Mouse (Mus musculus) monocyte, adult 5-6 weeks (primary cell): Measurements from ENCODE around the gene Lcp2. TPM values are rescaled to one million over a fixed set of nuclear protein-coding genes. Genes with fewer than 3 reads are reported as not detected.
"Not testable (repeated sequence)": the region's sequence is repeated elsewhere in the genome, so short reads cannot be mapped to it uniquely, and the experiment has no call there.

Experiments used
- ATAC-seq: fragments of 153-309, 156-312 bp; replicated peaks from 2 replicates; pipeline ENCODE4 v1.8.0; 2017; ENCODE audit warnings: mild to moderate bottlenecking; ENCODE audit not compliant: low TSS enrichment, insufficient number of reproducible peaks, severe bottlenecking, poor library complexity, low FRiP score
- total RNA-seq: library from RNA; stranded (forward); fragments of 200-1000, 200-491, 200-594 nt; gene quantifications from 3 replicates; pipeline ENCODE4 v1.2.3, GENCODE M21; 2017

Lcp2 gene
- total RNA-seq, 1 experiment from 2014 or later = 193 TPM

DNA sequence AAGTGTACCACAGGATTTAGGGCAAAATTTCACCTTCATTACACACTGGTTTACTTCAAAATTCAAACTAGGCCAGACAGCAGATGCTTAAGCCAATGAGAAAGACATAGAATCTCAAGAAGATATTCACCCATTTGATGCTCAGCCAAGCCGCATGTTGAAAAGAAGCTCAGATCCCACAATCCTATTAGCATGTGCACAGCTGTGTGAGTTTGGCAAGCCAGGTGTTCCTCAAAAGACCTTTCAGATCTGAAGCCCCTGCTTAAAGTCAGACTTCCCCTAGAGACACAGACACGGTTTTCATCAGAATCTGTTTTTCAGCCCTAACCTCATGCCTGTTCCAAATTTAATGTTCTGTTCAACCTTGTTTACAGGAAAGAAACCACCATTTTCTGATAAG is 31.1 kb downstream of the Lcp2 start:
- ATAC-seq = no peak

DNA sequence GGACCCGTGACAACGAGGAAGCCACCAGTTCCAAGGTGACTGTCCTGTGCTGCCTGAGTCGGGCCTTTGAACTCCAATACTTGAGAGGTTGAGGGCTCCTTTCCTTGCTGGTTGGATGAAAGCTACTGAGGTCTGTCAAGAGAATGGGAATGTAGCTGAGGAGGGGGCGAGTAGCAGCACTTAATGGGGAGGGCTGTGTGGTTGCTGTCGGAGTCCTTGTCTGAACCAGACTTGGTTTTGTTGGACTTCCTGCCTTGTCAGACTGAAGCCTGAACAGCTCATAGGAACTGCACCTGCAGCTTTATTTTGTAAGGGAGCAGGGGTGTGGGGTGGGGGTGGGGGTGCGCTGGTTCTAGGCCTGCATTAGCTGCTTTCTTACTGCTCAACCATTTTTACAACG is 31.9 kb downstream of the Lcp2 start:
- no peak for ATAC-seq

DNA sequence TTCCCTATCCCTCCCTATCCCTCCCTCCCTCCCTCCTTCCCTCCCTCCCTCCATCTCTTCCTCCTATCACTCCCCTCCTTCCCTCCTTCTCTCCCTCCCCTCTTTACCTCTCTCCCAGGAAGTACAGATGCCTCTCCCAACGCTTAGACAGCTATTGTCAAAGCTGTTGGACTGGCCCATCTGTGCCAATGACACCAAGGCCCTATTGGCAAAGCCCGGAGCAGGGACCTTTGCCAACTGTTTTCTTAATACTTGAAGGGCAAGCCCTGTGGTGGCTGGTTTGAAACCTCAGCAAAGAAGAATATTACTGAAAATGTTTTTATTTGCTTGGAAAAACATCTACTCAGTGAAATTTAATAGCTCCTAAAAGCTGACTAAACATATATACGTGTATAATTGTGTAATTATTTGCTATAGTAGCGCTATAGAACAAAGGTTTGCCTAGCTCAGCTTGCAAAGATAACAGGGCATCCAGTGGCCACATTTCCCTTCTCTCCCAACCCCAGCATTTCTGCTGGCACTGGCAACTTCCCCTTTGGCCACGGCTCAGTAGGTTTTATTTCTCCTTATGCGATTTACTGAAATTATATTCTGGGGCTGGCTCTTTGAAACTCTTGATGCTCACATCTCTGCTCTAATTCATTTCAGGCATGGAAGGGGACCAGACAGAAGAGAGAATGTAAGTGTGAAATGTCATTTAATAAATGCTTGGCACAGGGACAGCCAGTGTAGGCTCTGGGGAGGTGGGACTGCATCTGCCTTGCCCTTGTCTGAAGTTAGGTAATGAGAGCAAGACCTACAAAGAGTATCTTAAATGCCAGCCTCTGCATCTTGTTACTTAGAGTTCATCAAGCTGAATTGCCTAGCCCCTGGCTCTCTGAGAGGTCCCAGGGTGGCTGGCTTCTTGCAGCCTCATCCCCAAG is 33.1 kb downstream of the Lcp2 start:
- ATAC-seq = no peak

DNA sequence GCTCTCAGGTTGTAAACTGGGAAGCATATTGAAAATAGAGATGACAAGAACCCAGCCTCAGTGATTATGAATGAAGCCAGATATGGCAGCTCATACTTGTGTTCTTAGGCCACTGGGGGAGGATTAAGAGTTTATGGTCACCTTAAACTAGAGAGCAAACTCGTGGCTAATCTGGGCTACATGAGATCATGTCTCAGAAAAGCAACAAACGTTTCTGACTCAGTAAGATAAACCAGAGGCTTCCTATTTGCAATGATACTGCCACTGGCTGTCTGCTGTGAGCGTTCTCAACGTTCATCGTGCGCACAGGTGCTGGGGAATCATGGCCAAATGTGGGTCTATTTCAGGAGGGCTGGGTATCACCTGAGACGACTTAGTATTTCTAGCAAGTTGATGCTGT is 37.1 kb downstream of the Lcp2 start:
- no peak for ATAC-seq

DNA sequence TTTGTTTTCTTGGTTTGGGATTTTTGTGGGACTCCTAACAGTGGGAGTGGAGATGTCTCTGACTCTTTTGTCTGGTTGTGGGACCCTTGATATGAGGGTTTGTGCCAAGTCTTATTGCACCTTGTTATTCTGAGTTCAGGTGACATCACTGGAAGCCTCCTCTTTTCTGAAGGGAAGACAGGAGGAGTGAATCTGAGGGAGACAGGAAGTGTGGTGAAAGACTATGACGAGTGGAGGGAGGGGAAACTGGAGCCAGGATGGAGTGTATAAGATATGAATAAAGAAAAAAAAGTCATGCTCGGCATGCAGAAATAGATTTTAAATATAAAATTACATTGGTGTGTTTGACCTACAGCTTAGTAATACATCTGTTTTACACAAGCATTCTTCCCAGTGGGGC is 37.9 kb downstream of the Lcp2 start:
- ATAC-seq = no peak

DNA sequence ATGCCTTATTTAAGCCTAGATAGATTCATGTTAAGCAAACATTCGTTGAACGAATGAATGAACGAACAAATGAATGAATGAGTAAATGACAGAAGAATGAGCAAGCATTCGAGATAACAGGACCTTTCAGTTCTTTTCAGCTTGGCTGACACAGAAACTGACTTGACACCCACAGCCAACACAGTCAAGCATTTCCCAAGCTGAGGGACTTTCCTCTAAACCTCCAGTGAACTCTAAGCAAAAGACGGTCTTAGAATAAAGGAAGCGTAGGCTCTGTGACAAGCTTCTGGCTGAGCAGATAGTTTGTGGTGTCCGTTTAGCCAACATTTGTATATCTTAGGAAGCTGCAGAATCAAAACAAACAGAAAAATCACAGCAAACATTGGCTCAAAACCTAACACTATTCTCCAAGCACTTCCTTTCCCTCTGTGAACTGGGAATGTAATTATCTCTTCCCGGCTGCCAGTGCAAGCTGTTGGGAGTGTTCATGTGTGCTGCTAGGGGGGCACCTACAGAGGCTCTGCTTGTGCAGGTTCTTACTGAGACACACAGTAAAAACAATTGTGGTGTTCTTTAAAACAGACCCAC is 39.5 kb downstream of the Lcp2 start:
- ATAC-seq = no peak

DNA sequence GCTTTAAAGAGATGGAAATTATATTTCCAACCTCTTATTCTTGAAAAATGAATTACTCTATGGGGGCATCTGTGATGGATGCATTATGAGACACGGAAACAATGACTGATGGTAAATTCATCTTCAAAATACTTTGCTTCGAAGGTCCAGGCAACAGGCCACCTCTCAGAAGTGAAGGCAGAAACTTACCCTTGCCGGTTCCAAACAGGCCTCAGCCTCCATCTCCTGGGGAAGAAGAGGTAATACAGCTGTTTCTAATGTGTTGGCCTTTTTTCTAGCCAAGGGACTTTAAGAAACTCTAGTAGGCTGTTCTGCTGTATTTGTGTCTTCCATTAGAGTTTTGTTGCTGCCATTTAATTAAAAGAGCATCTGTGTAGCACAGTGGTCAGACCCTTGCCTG is 40.3 kb downstream of the Lcp2 start:
- no peak for ATAC-seq

DNA sequence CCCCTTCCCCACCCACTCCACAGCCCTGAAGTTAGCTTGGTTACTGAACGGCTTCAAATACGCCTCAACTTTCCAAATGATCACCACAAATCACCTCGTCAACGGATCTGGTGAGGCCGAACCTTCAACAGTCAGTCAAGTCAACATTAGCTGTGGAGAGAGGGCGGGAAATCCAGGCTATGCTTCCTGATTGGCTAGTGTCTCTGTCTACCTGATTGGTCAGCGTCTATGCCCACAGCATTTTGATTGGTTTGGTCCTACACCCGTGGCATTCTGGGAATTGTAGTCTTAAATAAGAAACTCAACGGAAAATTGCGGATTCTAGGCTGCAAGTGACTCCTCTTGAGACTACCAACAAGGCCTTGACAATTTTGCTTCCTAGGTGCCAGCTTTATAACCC is 51.7 kb downstream of the Lcp2 start, which contains the start of gene 4930469K13Rik:
Gene 4930469K13Rik (minus strand): TSS at position 133 of the 400 bp plus-strand sequence.
- peak; percentile 47; the same call in 1 of the 2 replicates for ATAC-seq

DNA sequence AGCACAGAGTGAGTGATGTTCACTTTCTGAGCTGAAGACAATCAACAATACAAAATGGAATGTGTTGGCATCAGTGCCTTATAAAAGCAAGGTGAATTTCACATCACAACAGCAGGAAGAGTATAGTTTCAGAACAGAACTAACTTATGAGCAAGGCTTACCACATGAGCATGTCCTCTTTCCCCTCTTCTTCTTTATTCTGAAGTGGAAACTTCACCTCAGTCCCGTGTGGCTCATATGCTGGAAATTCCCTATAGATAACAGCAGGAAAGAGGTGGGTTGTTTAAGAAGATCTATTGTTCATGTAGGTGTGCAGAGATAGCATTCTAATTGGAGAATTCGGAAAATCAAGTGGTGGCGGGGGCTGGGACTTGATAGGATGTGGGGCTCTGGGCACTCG is 55.1 kb downstream of the Lcp2 start:
- no peak for ATAC-seq

DNA sequence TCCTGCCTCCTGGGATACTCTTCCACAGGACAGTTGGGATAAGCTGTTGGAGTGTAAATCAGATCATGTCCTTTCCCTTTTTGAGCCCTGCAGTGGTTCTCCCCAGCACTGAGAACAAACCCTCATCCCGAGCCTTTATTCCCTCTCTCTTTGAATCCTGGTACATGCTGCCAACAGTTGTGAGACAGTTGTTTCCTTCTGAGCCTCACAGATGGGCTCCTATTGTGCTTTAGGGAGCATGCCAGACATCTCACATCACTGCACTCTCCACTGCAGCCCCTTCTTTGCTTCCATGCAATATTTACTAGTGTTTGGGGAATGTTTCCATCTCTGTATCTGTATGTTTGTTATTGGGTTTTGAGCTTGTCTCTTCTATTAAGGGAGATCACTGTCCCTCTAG is 58.2 kb downstream of the Lcp2 start:
- ATAC-seq = no peak

DNA sequence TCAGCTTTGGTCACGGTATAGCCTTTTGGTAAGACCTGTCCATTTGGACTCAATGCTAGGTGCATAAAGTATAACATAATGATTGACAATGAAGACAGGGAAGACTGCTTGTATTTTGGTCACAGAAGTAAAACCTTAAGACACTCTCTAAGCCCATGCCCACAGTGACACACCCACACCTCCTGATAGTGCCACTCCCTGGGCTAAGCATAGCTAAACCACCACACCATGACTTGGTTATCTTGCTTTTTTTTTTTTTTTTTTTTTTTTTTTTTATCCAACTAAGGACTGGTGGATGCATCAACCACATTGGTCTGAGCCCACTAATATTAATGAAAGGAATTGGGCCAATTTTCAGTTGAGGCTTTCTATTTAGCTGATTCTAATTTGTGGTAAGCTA is 62.5 kb downstream of the Lcp2 start:
- ATAC-seq = no peak

DNA sequence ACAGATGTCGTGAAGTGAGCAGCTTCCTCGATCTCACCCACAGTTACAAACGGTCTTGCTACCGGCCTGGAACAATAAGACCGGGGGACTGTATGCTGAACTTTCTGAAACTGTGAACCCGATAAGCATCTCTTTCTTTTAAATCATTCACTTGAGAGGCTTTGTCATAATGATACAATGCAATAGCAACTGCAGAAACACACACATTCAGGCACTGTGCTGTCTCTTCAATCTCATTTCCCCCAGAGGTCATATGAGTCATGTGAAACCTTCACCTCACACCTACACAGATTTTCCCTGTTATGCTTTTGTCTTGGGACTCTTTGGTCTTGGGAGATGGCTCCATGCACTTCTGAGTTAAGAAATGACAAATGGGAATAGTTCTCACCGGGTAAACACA is 65.2 kb downstream of the Lcp2 start:
- no peak for ATAC-seq

DNA sequence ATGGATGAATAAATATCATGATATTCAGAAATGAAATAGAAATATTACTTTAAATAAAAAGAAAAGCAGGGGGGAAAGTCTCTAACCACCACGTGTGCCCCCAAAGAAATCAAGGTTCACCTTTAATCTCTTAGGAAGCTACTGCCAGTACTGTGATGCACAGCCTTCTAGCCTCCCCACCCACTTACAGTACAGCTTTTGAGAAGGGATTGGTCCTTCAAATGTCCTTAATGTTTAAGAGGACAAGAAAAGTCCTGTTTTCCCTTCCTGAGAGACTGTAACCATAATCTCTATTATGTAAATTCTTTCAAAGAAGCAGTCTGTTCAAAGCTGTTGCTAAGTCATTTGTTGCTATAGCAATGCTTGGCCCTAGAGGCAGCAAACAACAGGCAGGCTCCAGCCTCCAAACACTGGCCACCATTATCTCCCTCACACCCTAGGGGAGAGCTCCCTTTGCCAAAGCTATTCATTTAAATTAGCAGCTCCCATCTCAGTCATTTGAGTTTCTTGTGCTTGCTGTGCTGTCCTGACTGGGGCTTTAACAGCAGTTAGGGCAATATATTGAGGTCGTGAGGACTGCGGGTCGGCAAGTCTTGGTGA is 66.2 kb downstream of the Lcp2 start:
- no peak for ATAC-seq

DNA sequence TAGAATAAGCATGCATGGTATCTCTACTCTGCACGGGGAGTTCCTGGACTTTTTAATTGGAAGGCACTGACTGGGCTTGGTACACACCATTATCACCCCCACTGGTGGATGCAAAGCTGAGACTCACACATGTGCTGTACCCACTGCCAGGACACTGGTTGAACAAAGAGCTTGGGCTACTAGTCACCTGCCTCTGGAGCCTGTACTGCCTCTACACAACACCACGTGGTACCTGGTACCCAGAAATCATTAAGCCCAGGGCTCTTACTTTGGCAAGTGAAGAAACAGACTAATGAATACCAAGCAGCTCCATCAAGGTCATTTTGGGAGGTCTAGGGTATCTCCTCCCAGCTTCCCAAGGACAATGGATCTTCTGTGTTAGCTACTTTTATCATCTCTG is 67.0 kb downstream of the Lcp2 start:
- ATAC-seq = no peak

DNA sequence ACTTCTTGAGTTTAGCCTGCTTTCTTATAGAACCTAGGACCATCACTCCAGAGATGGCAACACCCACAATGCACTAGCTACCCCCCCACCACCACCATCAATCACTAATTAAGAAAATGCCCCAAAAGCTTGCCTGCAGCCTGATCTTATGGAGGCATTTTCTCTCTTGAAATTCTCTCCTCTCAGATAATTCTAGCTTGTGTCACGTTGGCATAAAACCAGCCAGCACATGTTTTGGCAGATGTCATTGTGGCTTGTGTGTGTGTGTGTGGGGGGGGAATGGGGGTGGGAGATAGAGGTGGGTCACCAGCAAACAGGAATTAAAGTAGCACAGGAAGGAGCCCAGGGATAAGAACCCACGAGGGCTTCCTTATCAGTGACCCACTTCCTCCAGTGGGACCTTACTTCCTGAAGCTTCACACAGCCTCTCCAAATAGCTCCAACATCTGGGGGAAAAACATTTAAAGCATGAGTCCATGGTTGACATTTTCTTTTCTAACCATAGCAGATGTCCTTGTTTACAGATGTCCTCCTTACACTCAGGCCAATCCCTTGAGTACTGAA is 69.9 kb downstream of the Lcp2 start:
- ATAC-seq = no peak

DNA sequence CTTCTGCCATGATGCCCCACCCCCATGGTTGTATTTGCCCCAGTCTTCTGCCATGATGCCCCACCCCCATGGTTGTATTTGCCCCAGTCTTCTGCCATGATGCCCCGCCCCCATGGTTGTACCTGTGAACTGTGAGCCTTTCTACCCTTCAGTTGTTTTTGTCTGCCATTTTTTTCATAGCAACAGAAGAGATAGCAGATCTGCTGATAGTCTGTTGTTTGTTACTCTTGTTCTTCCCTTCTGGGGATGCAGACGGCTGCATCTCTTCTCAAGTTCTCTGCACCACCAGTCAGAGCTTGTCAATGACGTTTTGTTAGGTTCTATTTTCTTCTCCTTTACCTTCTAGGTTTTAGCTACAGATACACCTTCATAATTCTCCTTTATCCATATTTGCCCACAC is 70.9 kb downstream of the Lcp2 start:
- ATAC-seq = no peak

DNA sequence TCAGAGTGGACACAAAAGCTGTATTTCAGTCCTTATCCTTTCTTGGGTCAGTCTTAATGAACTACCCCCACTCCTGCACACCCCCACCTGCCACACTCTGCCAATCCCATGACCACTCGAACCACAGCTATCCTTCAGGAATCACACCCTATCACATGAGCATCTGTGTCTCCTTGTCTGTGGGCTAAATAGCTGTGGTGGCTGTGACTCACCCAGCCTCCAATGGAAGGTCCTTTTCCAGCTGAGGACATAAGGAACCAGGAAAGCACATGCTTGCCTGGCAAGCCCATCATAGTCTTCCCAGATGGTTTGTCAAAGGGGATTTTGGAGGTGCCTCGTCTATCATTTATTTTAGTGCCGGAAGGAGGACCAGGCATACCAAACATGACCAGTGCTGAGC is 71.6 kb downstream of the Lcp2 start:
- no peak for ATAC-seq

DNA sequence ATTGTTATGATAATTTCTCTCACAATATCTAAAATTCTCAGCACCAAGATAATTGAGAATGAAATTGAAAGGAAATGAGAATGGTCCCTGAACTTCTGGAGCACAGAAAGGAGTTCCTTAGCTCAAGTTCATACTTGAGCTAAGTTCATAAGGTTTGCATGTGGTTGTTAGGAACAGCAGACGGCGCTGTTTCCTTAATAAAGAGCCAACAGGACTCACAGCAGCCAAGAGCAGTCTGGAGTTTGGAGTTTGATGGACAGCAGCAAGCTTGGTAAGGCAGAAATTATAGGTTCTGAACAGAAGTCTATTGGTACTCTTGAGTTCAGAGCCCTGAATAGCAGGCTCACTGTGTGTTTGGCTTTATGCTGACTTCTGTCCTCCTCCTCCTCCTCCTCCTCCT is 76.4 kb downstream of the Lcp2 start:
- ATAC-seq = no peak

DNA sequence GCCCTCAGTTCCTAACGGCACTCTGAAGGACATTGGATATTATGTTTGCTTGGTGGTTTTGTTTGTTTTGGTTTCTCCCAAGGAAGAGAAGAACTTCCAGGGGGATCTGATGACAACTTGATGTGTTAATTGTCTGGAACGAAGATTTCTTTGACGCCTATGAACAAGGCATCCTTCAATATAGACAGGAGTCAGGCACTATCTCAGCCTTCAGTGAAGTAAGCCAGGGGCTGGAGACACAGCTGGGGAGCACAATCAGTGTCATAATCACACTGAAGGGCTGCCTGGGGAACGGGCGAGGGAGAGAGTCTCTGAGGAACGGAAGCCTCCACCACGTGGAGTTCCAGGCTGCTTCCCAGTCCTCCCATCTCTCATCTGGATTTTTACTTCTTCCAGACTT is 78.1 kb downstream of the Lcp2 start:
- no peak for ATAC-seq

DNA sequence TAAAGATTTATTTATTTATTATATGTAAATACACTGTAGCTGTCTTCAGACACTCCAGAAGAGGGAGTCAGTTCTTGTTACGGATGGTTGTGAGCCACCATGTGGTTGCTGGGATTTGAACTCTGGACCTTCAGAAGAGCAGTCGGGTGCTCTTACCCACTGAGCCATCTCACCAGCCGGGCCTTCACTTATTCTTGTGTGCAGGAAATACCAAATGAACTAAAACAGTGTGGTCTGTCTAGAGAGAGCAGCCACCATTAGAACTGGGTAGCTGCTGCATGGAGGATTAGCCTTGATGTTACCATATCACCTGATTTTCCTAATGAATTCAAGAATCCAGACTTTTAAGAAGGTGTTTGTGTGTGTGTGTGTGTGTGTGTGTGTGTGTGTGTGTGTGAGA is 79.0 kb downstream of the Lcp2 start:
- ATAC-seq = not testable (repeated sequence)
